Mouse (Mus musculus): ENCODE data around the gene Gucy2g. TPM values are rescaled to one million over a fixed set of nuclear protein-coding genes. Genes with fewer than 3 reads are reported as not detected.
A peak's percentile ranks its signal among the peaks of the same experiment; 100 is the strongest.

The Gucy2g gene
- polyA plus RNA-seq, 1 experiment, result 0.05 TPM

GRCm38 (mm10) chr19:55218741-55219221 lies 22.3 kb downstream of the Gucy2g start:
- TF ChIP-seq CTCF (IDR thresholded peaks at IDR 0.05; ENCODE audit: borderline replicate concordance, extremely low read depth, insufficient read depth, insufficient read length) (no peak), POLR2A (IDR thresholded peaks at IDR 0.05; ENCODE audit: borderline replicate concordance, extremely low read depth, insufficient read depth, insufficient read length, poor library complexity, severe bottlenecking) (no peak)
- no peak for DNase-seq (ENCODE audit: low read depth)

- TF ChIP-seq POLR2A (IDR thresholded peaks at IDR 0.05; ENCODE audit: borderline replicate concordance, extremely low read depth, insufficient read depth, insufficient read length, poor library complexity, severe bottlenecking) (no peak), CTCF (IDR thresholded peaks at IDR 0.05; ENCODE audit: borderline replicate concordance, extremely low read depth, insufficient read depth, insufficient read length) (peak; percentile 91)
- peak; percentile 90 for DNase-seq (ENCODE audit: low read depth)
Measured at GRCm38 (mm10) chr19:55218192-55218739, 22.8 kb downstream of the Gucy2g start.

GRCm38 (mm10) chr19:55217365-55217764 lies 23.7 kb downstream of the Gucy2g start:
- DNase-seq (ENCODE audit: low read depth), result no peak
- TF ChIP-seq POLR2A (IDR thresholded peaks at IDR 0.05; ENCODE audit: borderline replicate concordance, extremely low read depth, insufficient read depth, insufficient read length, poor library complexity, severe bottlenecking) (no peak), CTCF (IDR thresholded peaks at IDR 0.05; ENCODE audit: borderline replicate concordance, extremely low read depth, insufficient read depth, insufficient read length) (no peak)

GRCm38 (mm10) chr19:55216876-55217275 lies 24.2 kb downstream of the Gucy2g start:
- no peak for TF ChIP-seq CTCF (IDR thresholded peaks at IDR 0.05; ENCODE audit: borderline replicate concordance, extremely low read depth, insufficient read depth, insufficient read length)
- DNase-seq (ENCODE audit: low read depth), result no peak

- DNase-seq (ENCODE audit: low read depth), result no peak
- TF ChIP-seq CTCF (IDR thresholded peaks at IDR 0.05; ENCODE audit: borderline replicate concordance, extremely low read depth, insufficient read depth, insufficient read length), result no peak
- no peak for TF ChIP-seq POLR2A (IDR thresholded peaks at IDR 0.05; ENCODE audit: borderline replicate concordance, extremely low read depth, insufficient read depth, insufficient read length, poor library complexity, severe bottlenecking)
Measured at GRCm38 (mm10) chr19:55213617-55214340, 27.3 kb downstream of the Gucy2g start.

GRCm38 (mm10) chr19:55211698-55212097 lies 29.3 kb downstream of the Gucy2g start:
- no peak for TF ChIP-seq POLR2A (IDR thresholded peaks at IDR 0.05; ENCODE audit: borderline replicate concordance, extremely low read depth, insufficient read depth, insufficient read length, poor library complexity, severe bottlenecking)
- no peak for DNase-seq (ENCODE audit: low read depth)

GRCm38 (mm10) chr19:55209084-55209483 lies 32.0 kb downstream of the Gucy2g start:
- DNase-seq (ENCODE audit: low read depth), result no peak
- TF ChIP-seq CTCF (IDR thresholded peaks at IDR 0.05; ENCODE audit: borderline replicate concordance, extremely low read depth, insufficient read depth, insufficient read length) (no peak), POLR2A (IDR thresholded peaks at IDR 0.05; ENCODE audit: borderline replicate concordance, extremely low read depth, insufficient read depth, insufficient read length, poor library complexity, severe bottlenecking) (no peak)

GRCm38 (mm10) chr19:55208654-55209053 lies 32.4 kb downstream of the Gucy2g start:
- no peak for TF ChIP-seq CTCF (IDR thresholded peaks at IDR 0.05; ENCODE audit: borderline replicate concordance, extremely low read depth, insufficient read depth, insufficient read length)
- TF ChIP-seq POLR2A (IDR thresholded peaks at IDR 0.05; ENCODE audit: borderline replicate concordance, extremely low read depth, insufficient read depth, insufficient read length, poor library complexity, severe bottlenecking), result no peak
- DNase-seq (ENCODE audit: low read depth), result no peak

GRCm38 (mm10) chr19:55207746-55208538 lies 33.1 kb downstream of the Gucy2g start:
- DNase-seq (ENCODE audit: low read depth), result no peak
- TF ChIP-seq POLR2A (IDR thresholded peaks at IDR 0.05; ENCODE audit: borderline replicate concordance, extremely low read depth, insufficient read depth, insufficient read length, poor library complexity, severe bottlenecking), result no peak
- TF ChIP-seq CTCF (IDR thresholded peaks at IDR 0.05; ENCODE audit: borderline replicate concordance, extremely low read depth, insufficient read depth, insufficient read length), result no peak

GRCm38 (mm10) chr19:55207205-55207604 lies 33.8 kb downstream of the Gucy2g start:
- no peak for DNase-seq (ENCODE audit: low read depth)
- no peak for TF ChIP-seq CTCF (IDR thresholded peaks at IDR 0.05; ENCODE audit: borderline replicate concordance, extremely low read depth, insufficient read depth, insufficient read length)
- no peak for TF ChIP-seq POLR2A (IDR thresholded peaks at IDR 0.05; ENCODE audit: borderline replicate concordance, extremely low read depth, insufficient read depth, insufficient read length, poor library complexity, severe bottlenecking)

GRCm38 (mm10) chr19:55206482-55207138 lies 34.4 kb downstream of the Gucy2g start:
- no peak for TF ChIP-seq POLR2A (IDR thresholded peaks at IDR 0.05; ENCODE audit: borderline replicate concordance, extremely low read depth, insufficient read depth, insufficient read length, poor library complexity, severe bottlenecking)
- peak; percentile 76; the same call in 1 of the 2 replicates for TF ChIP-seq CTCF (IDR thresholded peaks at IDR 0.05; ENCODE audit: borderline replicate concordance, extremely low read depth, insufficient read depth, insufficient read length)
- DNase-seq (ENCODE audit: low read depth), result peak; percentile 84

Data from brain, embryonic 14.5 days (tissue).